Mouse (Mus musculus): ENCODE measurements around the gene Slc25a40.

DNA sequence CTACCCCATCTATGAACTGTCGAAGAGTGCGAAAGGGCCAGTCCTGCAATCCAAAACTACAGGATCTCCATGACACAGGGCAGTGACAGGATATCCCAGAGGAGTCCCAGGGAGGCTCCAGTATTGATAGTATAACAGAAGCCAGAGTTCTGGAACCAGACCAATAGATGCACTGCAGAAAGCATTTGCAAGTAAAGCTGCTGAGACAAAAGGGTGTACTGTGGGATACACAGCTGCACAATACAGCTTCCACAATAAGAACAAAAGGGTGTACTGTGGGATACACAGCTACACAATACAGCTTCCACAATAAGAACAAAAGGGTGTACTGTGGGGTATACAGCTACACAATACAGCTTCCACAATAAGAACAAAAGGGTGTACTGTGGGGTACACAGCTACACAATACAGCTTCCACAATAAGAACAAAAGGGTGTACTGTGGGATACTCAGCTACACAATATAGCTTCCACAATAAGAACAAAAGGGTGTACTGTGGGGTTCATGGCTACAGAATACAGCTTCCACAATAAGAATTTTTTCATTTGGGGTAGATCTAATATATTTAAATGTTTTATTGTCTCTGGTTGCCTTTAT is 66.1 kb downstream of the Slc25a40 start:
- TF ChIP-seq CEBPB (IDR thresholded peaks at IDR 0.05; ENCODE audit: low read depth), result no peak
- no peak for TF ChIP-seq CTCF (IDR thresholded peaks at IDR 0.05; ENCODE audit: control insufficient read depth, insufficient read depth, insufficient read length)
- no peak for TF ChIP-seq FOSL1 (IDR thresholded peaks at IDR 0.05; ENCODE audit: insufficient read depth, low read length, poor library complexity, severe bottlenecking)
- no peak for TF ChIP-seq MAX (IDR thresholded peaks at IDR 0.05)
- no peak for TF ChIP-seq MYOD1 (IDR thresholded peaks at IDR 0.05; ENCODE audit: control insufficient read depth, insufficient read length, low read depth)
- TF ChIP-seq MYOG (IDR thresholded peaks at IDR 0.05; ENCODE audit: control insufficient read depth, extremely low read depth, insufficient read length), result no peak
- TF ChIP-seq USF1 (IDR thresholded peaks at IDR 0.05; ENCODE audit: low read depth), result no peak
